Mouse (Mus musculus) mature B cell (primary cell): ENCODE data around the gene Slc7a9.

Experiments used
- in situ Hi-C: fragments of 300-500 bp; cut with MboI; formaldehyde crosslinking; loops from 2 replicates; pipeline ENCODE4 v1.14.3; 2019

The Slc7a9 gene

DNA sequence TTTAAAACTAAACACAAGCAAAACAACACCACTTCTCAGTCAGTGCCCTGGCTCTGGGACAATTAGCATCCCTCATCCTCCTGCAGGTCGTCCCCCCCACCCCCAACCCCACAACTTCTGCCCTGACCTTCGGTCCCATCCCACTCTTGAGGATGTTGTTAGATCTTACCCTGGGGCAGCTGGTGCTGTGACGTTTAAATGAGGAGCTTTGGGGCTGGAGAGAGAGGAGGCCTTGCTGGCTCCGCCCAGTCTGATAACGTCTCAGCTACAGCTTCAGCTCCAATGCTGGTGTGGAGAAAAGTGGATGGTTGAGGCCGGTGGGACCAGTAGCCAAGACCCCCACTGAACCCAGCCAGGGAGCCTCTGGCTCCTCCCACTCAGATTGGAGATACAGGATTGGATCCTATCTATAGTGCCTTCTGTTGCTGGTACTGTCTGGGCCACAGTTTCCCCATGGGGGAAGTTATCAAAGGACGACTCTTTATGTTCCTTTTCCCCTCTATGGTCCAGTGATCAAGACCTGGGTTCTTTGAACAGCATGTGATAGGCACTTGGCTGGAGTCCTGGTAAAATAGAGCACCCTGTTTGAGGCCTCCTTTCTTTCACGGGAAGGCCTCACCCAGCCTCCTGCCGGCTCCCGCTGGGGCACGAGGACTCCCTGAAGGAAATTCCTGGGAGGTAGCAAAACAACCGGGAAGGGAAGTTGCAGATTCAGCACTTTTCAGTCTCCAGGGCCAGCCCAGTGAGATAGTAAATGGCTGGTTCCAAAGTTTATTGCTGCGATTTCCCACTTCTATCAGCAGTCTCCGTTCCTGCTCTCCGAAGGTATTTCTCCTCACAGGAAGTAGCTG lies at the start of gene Slc7a9:
Gene Slc7a9 (plus strand): TSS at position 801 of the 851 bp plus-strand sequence.
- in situ Hi-C loops = no loop called here

DNA sequence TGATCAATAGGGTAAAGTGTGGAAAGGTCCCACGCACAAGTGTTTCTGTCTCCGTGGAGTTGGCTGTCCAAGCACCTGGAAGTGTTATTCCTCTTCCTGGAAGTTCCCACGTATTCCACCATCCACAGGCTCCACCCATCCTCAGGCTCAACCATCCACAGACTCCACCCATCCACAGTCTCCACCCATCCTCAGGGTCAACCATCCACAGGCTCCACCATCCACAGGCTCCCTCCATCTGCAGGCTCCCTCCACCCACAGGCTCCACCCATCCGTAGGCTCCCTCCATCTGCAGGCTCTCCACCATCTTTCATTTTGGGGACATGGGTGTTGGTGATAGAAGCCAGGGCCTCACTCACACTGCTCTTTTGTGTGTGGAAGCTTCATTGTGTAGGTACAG lies 47.4 kb upstream of the Slc7a9 start:
- in situ Hi-C loops = no loop called here

DNA sequence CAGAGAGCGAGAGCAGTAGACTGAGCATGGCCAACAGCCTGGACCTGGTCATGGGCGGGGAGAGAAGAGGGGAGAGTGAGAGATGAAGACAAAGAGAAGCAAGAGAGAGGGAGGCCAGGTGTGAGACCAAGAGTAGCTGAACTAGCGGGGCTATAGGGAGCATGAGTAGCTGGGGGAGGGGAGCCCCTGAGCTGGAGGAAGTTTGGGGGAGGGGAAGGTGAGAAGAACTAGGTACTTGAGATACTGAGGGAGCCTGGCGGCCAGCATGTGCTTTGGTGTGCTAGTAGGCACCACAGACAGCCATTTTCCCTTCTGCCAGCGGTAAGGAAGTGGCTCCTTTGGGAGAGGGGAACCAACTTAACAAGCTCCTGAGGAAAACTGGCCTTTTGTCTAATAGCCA lies 33.4 kb upstream of the Slc7a9 start:
- in situ Hi-C loops = no loop called here

DNA sequence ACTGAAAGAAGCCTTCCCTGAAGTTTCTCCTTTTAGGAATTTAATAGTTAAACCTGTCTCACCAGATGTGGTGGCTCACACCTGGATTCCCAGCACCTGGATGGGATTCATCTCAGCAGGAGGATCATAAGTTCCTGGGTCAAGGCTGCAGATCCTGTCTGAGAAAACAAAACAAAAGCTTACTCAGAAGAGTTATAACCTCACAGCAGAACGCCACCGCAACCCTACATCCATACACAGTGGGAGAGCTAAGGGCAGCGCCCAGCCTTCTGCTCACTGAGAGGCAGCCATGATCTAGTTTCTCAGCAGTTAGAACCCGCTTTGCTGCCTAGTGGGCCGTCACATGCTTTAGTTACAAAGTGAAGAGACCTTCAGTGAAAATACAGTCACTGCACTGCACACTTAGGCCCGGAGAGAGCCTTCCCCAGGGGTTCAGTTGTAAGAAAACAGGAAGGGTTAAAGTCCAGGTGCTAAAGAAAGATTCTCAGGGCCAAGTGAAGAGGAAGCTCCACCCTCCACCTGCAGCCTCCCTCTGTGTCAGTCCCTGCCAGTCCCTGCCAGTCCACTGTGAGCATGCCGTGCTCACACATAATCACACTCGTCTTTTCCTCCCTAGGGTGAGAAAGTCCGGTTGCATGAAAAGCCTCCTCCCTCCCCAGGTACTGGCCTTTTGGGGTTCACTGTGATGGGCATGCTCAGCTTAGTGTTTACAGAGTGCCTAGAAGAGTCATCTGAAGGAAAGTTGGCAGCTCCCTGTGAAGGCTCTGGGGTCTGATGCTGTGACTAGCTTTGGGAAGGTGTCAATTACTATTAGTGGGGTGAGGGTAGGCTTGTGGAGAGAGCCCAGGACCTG lies 32.6 kb upstream of the Slc7a9 start:
- in situ Hi-C loops = no loop called here

DNA sequence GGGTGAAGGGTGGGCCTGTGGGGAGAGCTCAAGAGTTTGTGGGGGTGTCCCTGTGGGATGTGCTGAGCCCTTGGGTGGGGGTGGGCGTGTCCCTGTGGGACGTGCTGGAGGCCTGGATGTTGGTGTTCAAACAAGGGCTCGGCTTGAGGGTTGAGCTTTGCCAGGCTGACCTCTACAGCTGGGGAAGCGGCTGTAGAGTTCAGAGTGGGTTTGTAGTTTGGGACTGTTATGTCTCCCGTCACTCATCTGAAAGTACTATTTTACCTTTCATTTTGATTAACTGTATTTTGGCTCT lies 32.0 kb upstream of the Slc7a9 start:
- in situ Hi-C loops = no loop called here

DNA sequence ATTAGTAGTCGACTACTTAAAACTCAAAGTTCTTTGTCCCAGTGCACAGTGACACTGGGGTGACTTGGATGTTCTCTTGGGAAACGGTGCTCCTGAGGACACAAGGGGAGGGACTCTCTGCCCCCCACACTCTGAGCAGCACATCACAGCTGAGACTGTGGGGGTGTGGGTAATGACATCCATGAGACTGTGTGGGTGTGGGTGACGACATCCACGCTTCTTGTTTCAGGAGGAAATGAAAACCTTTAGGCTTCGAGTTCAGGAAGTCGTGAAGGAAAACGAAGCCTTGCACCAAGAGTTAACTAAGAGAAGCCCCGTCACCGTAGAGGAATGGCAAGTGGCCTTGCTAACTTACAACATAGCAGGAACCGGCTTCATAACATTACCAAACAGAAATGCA lies 25.5 kb upstream of the Slc7a9 start:
- in situ Hi-C loops = no loop called here

DNA sequence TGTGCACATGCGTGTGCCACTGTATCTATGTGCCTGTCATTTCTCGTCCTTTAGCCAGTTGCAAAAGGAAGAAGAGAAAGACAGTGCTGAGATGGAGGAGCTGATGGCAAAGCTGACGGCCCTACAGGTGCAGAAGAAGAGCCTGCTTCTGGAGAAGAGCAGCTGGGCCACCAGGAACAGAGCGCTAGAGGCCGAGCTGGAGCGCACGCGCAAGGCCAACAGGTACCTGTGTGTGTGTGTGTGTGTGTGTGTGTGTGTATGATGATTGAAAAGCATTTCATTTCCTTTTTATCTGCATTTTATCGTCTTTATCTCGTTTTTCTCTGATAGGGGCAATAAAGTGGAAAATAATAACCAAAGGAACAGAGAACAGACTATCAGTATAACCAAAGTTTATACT lies 20.4 kb upstream of the Slc7a9 start:
- in situ Hi-C loops = no loop called here

DNA sequence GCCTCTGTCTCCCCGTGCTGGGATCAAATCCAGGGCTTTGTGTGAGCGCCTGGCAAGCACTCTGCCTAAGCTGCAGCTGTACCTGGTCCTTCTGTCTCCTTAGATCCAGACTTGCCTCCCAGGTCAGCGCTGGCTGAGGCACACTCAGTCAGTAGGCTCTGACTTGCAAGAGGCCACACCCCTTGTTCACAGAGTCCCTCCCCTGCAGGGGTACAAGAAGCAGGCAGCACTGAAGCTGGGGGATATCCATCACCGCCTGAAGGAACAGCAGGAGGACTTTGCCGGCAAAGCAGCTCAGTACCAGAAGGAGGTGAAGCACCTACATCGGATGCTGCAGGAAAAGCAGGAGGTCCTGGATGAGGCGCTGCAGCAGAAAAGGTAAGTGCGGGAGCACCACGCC lies 13.3 kb upstream of the Slc7a9 start:
- in situ Hi-C loops = no loop called here

DNA sequence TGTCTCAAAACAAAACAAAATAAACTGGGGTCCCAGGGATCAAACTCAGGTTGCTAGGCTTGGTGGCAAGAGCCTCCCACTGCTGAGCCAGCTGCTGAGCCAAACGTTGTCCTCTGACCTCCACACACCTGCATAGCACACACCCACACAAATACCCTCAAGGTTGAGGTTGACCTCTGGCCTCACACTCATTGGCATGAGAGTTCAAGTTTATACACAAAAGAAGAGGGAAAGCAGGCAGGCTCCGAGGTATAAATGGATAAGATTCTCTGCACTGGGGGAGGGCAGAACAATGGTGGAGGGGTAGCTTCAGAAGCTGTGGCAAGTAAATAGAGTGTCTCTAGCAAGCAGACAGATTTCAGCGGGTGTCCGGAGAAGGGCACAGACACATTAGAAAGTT lies 1.1 kb upstream of the Slc7a9 start:
- in situ Hi-C loops = no loop called here

DNA sequence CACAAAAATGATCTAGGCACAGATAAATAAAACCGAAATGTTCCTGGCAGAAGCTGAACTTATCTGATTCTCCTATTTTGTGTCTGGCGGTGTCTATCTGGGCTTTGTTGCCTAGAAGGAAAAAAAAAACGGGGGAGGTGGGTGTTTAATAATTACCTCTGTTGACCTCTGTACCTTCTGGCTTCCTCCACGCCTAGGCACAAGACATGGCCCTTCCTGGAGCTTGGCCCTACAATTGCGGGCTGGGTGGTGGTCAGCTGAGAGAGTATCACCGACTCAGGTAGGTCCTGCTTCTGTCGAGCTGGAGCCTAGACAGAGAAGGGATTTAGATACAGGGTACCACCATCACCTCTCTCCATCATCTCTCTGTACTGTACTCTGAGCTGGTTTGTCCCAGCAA lies 271 bp downstream of the Slc7a9 start:
- in situ Hi-C loops = no loop called here

DNA sequence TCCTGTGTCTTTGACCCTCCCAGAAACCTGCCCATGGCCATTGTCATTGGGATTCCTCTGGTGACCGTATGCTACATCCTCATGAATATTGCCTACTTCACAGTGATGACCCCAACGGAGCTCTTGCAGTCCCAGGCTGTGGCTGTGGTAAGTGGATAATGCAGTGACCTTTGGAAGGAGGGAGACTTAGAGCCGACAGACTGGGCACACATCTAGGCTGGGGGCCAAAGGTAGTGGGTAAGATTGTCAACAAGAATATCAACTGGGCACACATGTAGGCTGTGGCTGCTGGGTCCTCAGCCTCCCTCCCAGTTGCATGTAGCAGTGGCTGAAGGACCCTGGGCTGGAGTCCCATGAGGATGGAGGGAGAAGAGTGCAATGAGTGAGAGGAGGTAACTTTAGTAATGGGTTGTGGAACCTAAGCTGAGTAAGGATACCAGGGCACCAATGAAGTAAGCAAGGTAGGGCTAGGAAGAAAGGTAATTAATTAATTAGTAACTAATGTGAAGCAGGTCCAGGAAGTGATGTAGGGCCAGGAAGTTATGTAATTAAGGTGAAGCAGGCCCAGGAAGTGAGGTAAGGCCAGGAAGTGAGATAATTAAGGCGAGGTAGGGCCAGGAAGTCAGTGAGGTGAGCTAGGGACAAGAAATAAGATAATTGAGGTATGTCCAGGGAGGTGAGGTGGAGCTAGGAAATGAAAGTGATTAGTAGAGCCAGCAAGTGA lies 7.7 kb downstream of the Slc7a9 start:
- in situ Hi-C loops = no loop called here

DNA sequence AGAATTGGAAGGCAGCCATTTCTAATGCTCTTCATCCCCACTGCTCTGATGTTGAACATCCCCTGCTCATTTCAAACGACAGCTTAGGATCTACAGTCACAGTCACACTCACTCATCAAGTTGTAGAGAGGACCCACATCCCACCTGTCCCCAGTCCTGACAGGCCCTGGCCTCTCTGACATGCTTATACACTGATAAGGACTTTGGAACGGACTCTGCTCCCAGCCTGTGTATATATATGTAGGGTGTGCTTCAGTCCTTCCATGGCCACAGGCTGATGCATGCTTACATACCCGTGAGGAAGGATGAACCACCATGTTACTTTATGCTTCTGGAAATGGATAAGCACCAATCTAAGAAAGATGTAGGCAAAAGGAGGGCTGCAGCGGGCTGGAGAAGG lies 12.4 kb downstream of the Slc7a9 start:
- in situ Hi-C loops = no loop called here

DNA sequence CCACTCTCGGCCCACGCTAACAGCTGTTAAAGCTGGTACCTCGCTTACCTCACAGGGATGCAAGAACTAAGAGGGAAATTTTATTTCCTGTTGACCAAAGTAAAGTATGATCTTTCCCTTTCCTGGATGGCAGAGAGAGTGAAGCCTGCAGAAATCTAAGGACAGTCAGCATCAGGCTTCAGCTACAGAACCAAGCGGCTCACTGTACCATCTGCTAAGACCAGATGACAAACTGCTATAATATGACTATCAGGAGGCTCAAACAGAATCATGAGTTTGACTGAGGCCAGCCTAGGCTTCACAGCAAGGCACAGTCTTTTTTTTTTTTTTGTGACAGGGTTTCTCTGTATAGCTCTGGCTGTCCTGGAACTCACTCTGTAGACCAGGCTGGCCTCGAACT lies 16.4 kb downstream of the Slc7a9 start:
- in situ Hi-C loops = no loop called here

DNA sequence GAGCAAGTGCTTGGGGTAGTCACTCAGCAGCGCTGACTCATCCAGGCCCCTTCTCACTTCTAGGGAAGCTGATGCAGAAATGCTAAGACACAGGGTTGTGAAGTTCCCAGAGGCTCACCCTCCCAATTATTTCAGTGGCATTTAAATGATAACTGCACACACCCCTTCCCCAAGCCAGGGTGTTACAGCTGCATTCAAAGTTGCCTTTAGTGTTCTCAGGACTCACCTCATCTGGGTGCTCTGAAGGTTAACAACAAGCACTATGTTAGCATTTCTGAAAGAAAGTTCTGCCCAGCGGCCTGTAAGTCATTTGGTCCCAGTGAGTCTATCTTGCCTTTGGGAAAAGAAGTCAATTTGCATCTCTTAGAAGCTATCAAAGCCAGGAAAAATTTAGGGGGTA lies 19.3 kb downstream of the Slc7a9 start:
- in situ Hi-C loops = no loop called here

DNA sequence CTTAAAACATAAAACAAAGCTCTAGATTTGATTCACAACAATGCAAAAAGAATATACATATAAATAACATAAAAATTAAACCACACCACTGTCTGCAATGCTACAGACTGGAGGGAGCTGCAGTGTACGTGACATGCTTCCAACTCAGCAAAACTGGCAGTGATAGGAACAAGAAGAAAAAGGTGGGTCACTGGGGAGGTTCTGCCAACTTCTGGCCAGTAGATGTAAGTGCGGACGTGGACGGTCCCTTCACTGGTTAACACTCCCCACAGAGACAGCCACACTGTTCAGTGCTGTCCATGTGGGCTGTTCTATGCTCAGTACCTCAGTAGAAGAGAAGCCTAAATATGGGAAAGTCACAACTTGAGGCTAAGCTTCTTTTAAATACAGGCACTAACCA lies 22.2 kb downstream of the Slc7a9 start:
- in situ Hi-C loops = no loop called here

DNA sequence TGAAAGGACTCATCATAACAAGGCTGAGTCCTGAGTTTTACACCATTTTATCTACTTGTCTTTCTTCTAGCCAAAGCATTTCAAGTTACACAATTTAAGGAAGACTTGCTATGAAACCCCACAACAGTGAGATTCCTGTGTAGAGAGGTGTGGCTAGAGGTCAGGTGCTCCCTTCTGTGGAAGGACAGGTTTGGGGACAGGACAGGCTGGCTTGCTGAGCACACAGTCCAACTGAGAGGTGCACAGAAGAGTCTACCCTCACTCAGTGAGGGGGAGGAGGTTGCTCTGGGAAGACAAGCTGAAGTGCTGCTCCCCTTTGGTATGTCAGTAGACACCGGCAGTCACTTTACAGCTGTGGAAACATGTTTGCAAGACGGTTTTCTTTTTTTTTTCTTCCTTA lies 27.9 kb downstream of the Slc7a9 start:
- in situ Hi-C loops = no loop called here

DNA sequence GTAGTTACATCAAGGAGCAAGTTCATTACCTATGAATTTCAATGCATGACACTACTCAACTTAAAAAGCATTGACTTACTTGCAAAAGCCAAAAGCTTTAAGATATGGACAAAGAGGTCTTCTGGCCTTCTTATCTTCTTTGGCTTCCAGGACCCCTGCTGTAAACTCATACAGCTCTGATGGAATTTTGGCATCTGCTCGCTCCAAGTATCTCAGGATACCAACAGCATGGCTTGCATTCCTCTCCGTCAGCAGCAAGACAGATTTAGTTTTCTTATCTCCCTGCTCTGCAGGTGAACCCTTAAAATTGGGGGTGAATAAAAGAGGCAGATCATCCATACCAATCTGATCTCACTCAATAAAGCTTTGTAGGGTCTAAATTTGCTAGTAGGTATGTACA lies 36.5 kb downstream of the Slc7a9 start:
- in situ Hi-C loops = no loop called here

DNA sequence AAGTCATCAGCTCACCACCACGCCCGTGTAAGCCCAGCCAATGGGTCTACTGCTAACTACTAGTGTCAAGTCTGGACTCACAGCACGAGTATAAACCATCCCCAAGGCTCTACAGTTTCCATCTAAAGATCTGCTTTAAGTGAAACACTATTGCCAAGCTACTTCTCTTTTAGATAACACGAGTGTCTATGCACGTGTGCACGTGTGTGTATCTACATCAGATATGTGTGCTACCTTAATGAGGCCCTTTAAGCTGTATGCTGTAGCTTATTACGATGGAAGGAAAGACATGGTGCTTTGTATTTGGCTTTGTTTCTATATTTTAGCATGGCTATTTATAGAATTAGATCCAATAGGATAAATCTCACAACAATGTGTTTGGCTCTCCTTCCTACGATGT lies 38.0 kb downstream of the Slc7a9 start:
- in situ Hi-C loops = no loop called here

DNA sequence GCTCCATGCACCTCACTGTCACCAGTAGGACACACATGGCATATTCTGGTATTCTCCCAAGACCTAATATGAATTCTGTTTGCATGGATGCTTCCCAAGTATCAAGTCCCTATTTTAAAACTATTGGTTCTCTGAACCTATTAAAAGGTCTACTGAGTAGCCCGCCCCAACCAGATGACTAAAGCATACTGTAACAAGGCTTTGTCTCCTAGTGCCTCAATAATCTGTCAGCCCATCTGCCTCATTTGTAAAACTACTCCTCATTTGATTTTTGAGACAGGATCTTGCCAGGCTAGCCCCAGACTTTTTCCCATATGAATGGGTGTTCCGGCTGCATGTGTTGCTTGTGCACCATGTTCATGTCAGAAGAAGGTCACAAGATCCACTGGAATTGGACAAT lies 41.6 kb downstream of the Slc7a9 start:
- in situ Hi-C loops = no loop called here

DNA sequence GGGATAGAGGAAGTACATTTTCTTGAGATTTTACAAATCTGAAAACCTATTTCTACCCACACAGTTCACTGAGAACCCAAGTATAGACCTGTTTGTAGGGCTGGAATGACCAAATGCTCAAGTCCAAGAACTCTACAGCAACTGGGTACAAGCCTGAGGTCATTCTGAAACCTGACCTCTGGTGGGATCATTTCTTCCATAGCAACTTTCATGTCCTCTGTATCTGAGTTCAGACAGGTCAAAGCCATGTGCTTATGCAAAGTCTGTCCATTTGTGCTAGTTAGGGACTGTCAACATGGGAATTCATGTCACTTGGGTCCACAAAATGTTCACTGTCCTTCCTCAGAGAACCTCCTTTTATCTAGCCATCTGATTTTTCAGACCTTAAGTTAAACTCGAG lies 42.4 kb downstream of the Slc7a9 start:
- in situ Hi-C loops = no loop called here

DNA sequence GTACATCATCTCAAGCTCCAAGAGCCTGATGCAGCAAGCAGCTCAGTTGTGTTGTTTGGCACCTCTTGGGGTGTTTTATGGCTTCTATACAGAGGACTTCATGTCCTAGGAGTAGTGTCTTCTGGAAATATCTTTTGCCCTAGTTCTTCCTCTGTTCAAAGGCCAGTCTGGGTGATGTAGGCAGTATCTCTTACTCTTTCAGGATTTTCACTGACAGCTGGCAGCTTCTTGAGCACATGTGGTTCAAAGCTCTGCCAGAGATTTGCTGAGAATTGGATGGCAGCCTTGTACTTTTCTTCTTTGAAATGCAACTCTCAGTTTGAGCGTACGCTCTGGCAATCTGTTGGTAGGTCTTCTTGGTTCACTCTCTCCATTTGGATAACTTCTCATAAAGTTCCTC lies 48.9 kb downstream of the Slc7a9 start:
- in situ Hi-C loops = no loop called here

DNA sequence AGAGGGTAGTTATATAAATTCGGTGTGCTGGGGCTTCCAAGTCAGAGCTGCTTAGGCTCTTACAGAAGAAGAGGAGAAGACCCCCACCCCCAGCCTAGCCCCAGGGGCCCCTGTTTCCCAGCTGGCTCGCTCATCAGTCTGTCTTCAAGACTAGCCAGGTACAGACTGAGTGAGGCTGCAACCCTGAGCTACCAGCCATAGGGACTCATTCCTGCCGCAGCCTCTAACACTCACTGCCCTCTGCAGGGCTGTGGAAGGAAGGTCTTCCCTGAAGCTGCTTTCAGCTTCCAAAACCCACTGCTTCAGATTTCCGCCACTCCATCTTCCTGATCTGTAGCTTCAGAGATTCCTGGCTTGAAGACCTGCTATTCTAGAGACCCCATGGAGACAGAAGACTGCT lies 53.4 kb downstream of the Slc7a9 start:
- in situ Hi-C loops = no loop called here
